Mouse (Mus musculus) urinary bladder, postnatal 25 days (tissue): ENCODE results near the gene Kcnab1.
"Not testable (repeated sequence)": the region's sequence is repeated elsewhere in the genome, so short reads cannot be mapped to it uniquely, and the experiment has no call there.

Source experiments
- DNase-seq: peaks from one replicate; pipeline ENCODE4 v3.0.0; 2022; ENCODE audit warnings: low spot score

Gene Kcnab1

GRCm38 (mm10) chr3:65367944-65368343, 258.8 kb downstream of the Kcnab1 start:
- DNase-seq = no peak

- DNase-seq = no peak
These were observed 263.4 kb downstream of the Kcnab1 start for GRCm38 (mm10) chr3:65372552-65372951.

GRCm38 (mm10) chr3:65373594-65374182, 264.5 kb downstream of the Kcnab1 start:
- no peak for DNase-seq

GRCm38 (mm10) chr3:65374729-65375128, 265.5 kb downstream of the Kcnab1 start:
- DNase-seq = no peak

GRCm38 (mm10) chr3:65378724-65379123, 269.5 kb downstream of the Kcnab1 start:
- DNase-seq = no peak

- DNase-seq = peak; percentile 32
These were observed 270.8 kb downstream of the Kcnab1 start for GRCm38 (mm10) chr3:65379884-65380539.

GRCm38 (mm10) chr3:65381094-65381493, 271.9 kb downstream of the Kcnab1 start:
- no peak for DNase-seq

- DNase-seq = no peak
These were observed 275.2 kb downstream of the Kcnab1 start for GRCm38 (mm10) chr3:65384431-65384830.

GRCm38 (mm10) chr3:65385771-65386170, 276.6 kb downstream of the Kcnab1 start:
- no peak for DNase-seq

- DNase-seq = no peak
These were observed 282.1 kb downstream of the Kcnab1 start for GRCm38 (mm10) chr3:65391222-65391783.

GRCm38 (mm10) chr3:65391784-65392420, 282.7 kb downstream of the Kcnab1 start:
- DNase-seq = peak; percentile 33

- DNase-seq = peak; percentile 89
These were observed 283.2 kb downstream of the Kcnab1 start, which contains the start of gene Ssr3 for GRCm38 (mm10) chr3:65392421-65392817. Ssr3 (minus strand) TSS chr3:65392623.

- not testable (repeated sequence) for DNase-seq
These were observed 285.9 kb downstream of the Kcnab1 start for GRCm38 (mm10) chr3:65395111-65395510.

- DNase-seq = no peak
These were observed 287.8 kb downstream of the Kcnab1 start for GRCm38 (mm10) chr3:65396835-65397504.

GRCm38 (mm10) chr3:65397566-65397965, 288.4 kb downstream of the Kcnab1 start:
- DNase-seq = no peak

- DNase-seq = no peak
These were observed 296.6 kb downstream of the Kcnab1 start for GRCm38 (mm10) chr3:65405781-65406180.

- DNase-seq = no peak
These were observed 298.7 kb downstream of the Kcnab1 start for GRCm38 (mm10) chr3:65407891-65408290.

- no peak for DNase-seq
These were observed 307.4 kb downstream of the Kcnab1 start for GRCm38 (mm10) chr3:65416571-65416970.

- DNase-seq = no peak
These were observed 308.9 kb downstream of the Kcnab1 start for GRCm38 (mm10) chr3:65417913-65418594.

- DNase-seq = no peak
These were observed 310.5 kb downstream of the Kcnab1 start for GRCm38 (mm10) chr3:65419706-65420105.
